Mouse (Mus musculus) mouse trophoblast stem cell (cell line): ENCODE data around the gene Kpna3.

ENCODE experiments used
- in situ Hi-C, 2 experiments: fragments of 300-500 bp; cut with MseI, MboI; formaldehyde crosslinking; loops; 2 replicates in 1 of 2; 3 replicates in 1 of 2; pipeline ENCODE4 v1.15.1; 2025

Gene Kpna3

DNA sequence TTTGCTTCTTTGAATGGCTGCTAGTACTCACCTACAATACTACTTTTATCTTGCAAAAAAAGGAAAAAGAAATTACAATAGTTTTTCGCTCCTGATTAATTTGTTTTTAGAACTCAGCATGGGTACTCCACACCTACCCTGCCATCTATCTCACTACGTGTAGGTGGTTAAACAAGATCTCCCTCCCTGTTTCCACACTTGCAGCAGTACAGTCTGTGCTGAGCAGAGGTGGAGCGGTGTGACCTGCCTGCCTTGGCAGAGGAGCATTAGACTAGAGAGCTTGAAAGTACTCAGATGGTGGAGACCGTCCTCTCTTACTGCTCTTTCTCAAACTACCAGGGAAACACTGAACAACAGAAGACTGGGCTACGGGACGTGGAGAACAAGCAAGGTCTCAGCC is 44.9 kb downstream of the Kpna3 start:
- in situ Hi-C loops, result no loop called here

DNA sequence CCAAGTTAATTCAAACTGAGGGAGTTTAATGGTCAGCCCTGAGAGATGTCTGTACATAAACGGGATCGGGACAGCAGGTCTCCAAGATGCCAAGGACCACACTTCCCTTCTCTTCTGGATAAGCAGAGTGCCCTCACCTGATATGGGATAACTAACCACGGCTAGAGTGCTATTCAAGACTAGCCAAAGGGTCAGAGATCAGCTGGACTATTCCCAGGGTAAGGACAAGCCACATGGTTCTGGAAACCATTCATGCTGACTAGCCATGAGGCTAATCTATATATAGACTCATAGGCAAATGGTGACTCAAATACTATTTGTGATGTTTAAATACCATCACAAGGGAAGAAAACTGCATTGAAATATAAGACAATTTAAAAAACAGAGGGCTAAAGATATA is 49.1 kb downstream of the Kpna3 start:
- in situ Hi-C loops, result no loop called here

DNA sequence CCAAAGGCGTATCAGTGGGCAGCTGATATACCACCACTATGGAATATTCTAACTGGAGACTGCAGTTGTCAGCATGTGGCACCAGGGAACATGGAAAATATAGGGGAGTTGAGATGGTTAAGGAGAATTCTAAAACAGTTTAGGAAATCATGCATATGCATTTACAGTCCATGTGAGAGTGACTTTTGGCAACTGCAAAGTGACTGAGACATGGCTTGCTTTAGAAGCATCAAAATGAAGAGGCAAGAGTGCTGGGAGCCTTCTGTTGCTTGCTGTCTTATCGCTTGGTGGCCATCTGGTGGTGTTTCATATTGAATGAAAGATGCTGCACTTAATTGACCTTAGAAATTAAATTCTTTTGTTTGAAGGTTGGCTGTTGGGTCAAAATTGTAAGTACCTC is 72.4 kb downstream of the Kpna3 start:
- in situ Hi-C loops, result no loop called here

DNA sequence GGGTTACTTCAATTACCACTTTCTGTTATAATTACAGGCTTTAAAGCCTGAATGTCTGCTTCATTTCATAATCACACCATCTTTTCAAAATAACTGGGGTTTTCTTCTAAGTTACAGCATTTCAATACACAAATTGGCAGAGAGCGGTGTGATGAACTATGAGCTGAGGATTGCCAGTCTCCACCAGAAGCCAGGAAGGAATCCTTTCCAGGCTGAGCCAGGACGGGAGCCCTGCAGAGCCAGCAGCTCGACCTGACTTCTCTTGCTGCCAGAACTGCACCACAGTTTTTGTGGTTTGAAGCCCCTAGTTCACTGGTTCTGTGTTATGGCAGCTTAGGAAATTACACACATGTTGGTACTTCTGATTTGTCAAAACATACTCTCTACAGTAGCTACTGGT is 75.0 kb downstream of the Kpna3 start:
- in situ Hi-C loops, result no loop called here

DNA sequence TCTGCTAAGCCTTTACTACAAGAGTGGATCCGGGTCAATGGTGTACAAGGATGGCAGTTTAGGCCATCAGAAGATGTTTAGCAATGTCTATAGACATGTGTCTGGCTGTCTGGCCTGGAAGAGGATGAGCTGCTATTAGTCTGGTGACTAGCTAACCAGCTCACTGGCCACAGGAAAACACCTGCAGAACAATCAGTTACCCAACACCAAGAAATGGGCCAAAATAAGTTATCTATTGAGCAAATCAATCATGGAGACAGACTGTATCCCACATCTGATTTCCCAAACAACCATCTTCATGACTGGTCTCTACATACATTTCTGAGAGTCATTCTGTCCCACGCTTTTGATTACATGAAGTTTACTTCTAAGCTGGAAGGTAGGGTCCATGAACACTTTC is 75.9 kb downstream of the Kpna3 start:
- in situ Hi-C loops, result no loop called here

DNA sequence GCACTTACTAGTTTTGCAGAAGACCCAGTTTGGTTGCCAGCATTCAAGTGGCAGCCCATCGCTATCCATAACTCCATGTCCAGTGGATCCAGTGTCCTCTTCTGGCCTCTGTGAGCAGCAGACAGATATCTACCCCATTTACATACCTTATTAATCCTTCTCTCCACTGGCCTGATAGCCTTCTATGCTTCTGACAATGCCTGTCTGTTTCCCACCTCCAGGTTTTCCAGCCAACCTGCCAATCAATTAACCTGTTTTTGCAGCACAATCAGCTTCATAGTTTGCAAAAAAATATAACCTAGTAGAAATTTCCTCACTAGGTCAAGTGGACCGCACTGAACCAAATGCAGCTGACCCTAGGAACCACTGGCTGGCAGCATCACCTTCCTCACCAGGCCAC is 77.4 kb downstream of the Kpna3 start:
- in situ Hi-C loops, result no loop called here

DNA sequence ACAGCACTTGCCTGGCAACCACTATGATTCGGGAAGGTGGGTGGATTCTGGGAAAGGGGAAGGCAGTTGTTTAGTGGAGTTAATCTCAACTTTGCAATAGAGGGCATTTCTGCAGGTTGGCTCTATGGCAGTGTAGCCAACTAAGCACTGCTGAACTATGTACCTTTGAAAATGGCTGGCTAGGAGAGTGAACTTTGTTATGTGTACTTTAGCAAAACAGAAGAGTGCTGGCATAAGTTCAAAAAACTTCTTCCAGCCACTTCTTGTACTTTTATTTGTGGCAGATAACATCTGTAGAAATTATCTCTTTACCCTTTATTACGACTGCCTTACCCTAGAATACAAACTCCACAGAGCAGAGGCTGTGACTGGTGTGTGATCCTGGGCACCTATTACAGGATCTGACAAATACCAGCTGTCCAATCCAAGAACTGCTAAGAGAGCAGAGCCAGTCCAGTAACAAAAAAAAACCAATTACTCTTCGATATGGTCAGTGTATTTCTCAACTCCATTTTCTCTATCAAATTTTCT is 78.6 kb downstream of the Kpna3 start:
- in situ Hi-C loops, result no loop called here

DNA sequence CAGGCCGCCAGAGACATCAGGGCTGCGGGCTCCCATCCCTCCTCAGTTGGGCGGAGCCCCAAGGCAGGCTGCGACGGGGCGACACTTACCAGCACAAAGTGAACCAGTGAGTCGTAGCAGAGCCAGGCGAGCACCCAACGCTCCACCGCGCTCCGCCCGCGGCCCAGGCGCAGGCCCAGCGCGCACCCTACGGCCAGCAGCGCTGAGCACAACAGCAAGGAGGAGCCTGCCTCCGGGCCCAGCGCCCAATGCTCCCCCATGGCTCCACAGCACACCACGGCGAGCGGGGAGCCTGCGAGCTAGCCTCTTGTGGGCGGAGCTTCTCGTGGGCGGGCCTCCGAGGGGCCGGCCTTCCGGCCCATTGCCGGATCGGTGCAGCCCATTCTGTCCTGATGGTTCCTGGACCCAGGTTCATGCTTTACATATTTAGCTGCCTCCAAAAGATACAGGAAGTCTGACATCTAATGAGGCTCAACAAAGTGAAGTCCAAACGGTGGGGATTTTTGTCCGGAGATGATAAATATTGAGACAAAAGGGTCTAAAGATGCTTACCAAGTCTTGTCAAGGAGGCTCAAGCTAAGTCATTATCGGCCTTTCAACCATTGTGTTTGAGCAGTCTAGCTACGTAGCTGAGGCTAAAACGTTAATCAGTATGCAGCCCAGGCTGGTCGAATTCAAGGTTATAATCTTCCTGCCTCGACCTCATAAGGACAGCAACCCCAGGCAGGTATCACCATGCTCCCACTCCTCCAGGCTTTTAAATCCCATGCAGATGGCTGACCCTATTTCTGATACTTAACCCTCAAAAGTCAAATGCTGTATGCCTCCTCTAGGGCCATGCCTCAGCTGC is 79.3 kb downstream of the Kpna3 start, which contains the start of gene Ebpl:
Gene Ebpl, minus strand, starts transcription at position 309 of the 850 bp plus-strand sequence.
- in situ Hi-C loops, result no loop called here

DNA sequence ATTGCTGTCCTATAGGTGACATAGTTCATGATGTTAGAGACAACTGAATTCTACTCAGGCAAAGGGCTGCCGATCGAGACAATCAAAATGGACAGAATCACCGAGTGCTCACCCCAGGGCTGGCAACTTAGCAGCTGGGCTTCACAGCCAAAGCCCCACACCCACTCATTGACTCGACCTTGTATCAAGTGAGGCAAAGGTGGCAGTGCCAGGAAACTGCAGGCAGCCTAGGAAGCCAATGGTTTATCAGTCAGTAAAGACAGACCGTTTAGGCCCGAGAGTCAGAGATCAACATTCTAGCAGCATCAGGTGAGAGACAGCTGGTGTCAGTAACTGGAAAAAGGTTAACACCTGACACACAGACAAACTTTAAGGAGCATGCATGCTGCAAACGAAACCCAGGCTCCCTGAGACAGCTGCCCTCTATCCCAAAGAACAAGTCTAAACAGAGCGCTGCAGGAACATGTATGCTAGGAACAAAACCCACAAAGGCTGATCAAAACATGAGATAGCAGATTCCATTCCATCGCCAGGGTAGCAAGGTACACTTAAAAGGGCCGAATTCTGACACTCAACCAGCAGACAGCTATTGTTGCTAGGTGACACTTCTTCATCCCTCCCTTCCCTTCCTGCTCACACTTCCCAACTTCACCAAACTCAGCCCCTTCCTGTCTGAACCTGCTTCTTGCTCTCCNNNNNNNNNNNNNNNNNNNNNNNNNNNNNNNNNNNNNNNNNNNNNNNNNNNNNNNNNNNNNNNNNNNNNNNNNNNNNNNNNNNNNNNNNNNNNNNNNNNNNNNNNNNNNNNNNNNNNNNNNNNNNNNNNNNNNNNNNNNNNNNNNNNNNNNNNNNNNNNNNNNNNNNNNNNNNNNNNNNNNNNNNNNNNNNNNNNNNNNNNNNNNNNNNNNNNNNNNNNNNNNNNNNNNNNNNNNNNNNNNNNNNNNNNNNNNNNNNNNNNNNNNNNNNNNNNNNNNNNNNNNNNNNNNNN is 85.1 kb downstream of the Kpna3 start:
- in situ Hi-C loops, result no loop called here

DNA sequence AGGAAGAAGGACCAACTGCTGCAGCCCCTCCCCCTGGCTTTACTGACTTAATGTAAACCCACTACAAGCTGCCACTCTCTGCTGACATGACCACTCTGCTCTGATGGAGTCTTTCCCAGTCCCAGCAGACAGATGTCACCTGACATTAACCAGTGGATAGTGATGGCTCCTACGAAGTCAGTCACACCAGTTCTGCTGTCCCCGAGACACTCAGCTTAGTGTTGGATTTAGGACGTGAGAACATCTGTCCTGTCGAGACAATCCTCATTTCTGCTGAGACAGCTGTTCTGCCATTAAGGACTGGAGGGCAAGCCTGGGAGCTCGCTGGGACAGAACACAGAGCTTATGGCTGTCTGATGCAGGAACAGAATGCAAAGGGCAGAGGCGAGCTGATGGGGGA is 88.9 kb downstream of the Kpna3 start:
- in situ Hi-C loops, result no loop called here

DNA sequence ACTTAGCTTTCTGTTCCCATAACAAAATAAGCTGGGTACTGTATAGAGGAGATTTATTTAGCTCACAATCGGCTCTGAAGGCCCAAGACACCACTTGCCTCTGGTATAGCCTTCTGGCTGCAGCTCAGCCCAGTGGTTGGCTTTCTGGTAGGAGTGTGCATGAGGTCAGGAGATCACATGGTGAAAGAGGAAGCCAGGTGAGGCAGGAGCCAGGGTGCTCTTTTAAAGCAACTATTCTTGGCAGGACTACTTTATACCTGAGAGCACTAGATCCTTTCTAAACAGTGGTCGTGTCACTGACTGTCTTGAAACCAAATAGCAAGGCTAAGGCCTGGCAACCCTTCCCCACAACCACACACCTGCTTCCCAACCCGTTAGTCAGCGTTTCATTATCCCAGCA is 89.8 kb downstream of the Kpna3 start:
- in situ Hi-C loops, result loop anchor here in 1 of 2 experiments (25.0 kb wide), 1 partner anchor 162 kb away; no protein-coding TSS in a partner anchor

DNA sequence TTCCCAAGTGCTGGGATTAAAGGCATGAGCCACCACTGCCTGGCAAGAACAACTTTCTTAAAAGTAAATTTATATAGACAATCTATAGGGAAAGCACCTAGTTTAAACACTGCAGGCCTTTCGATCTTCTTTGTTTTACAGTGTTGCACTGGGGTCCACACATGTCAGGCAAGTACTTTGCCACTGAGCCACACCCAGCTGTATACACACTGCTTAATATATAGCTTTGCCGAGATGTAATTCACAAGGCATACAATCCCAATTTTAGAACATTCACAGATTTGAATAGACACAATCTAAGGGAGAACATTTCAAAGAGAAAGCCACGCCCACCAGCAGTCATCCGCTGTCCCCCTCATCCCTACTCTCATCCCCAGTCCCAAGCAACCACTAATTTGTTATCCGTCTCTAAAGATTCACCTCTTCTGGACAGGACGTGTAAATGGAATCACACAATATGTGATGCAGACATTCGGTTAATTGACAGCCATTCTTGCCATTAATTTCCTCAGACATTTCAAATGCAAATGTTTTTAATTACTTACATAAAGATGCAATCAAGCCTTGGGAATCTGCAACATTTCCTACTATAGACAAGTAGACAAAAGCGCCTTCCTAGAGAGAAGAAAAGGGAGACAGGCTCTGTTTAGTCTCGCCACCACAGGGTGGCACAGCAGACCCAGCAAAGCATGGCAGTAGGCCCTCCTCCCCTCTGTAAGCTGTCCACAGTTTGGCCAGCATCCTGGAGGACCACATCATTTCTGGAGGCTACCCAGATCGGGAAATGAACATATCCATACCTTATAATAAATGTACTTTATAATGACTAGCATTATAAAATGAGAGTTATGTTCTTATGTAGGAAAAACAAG is 92.6 kb downstream of the Kpna3 start:
- in situ Hi-C loops, result loop anchor here in 1 of 2 experiments (25.0 kb wide), 1 partner anchor 165 kb away; no protein-coding TSS in a partner anchor

DNA sequence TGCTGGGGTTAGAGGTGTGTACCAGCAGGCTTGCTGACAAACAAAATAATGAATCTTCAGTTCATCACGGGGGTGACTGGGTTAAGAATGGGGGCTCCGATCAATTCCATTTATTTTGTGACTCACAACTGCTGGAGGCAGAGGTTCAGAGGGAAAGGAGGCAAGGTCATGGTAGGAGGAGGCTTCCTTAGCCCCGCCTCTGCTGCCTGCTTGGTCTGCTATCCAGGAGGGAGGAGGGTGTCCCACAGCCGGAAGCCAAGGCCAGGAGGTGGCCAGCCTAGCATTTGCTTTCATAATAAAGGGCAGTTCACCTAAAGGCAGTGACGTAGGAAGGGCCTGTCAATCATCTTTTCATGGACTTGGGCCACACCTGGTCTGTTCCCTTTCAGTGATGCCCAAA is 95.1 kb downstream of the Kpna3 start:
- in situ Hi-C loops, result loop anchor here in 1 of 2 experiments (25.0 kb wide), 1 partner anchor 168 kb away; no protein-coding TSS in a partner anchor

DNA sequence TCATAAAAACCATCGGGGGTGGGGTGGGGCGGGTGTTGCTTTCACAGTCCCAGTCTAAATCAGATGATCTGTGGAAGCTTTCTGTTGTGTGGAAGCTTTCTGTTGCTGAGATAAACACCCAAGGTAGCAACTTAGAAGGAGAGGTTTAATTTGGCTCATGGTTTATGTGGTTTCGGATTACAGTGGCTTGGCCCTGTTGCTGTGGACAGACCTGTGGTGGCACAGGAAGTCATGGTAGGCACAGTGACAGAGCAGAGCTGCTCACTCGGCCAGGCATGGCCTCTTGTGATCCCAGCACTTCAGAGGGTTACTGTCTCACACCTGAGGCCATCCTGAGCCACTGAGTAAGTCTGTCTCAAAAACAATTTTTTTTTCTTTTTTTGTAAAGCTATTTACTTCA is 100.3 kb downstream of the Kpna3 start:
- in situ Hi-C loops, result loop anchor here in 1 of 2 experiments (25.0 kb wide), 1 partner anchor 173 kb away; no protein-coding TSS in a partner anchor

DNA sequence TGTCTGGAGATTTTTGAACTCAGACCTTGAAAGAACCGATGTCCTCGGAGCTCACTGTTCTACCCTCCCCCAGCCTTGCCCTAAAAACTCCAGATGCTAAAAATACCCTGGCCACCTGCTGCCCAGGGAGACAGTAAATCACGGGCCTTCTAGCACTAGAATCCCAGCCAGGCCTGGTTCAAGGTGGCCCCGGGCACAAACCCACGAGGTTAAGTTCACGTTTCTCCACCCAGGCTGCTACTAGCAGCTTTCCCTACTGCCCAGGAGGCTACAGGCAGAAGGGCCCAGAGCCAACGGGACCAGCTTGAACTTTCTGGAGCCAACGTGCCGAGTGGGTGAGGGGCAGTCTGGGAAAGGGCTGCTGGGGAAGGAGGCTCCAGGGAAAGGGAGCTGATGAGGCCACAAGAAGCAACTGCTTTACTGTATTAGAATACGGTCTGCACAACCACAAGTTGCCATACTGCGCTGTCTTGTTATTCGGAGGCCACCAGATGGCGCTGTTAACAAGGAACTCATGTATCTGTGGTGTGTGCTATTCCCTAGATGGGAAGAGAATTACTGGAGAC is 108.6 kb downstream of the Kpna3 start:
- in situ Hi-C loops, result loop anchor here (5.0 to 25.0 kb wide), 2 partner anchors 166 to 181 kb away; no protein-coding TSS in a partner anchor

DNA sequence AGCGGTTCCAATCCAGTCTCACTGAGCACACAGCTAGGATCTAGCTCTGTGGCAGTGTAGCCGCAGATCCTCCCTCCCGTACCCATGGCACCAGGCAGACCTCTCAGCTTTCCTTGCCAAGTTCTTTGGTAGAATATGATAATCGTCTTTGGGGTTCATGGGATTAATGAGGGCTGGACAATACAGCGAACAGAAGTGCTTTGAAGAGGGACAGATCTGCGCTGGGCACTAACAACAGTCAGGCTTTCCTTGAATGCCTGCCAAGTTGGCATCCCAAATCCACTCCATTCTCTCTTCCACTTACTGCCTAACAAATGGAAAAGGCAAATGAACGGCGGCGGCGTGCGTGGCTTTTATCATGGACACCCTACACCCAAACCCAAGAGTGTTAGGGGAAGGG is 109.1 kb downstream of the Kpna3 start:
- in situ Hi-C loops, result loop anchor here (5.0 to 25.0 kb wide), 2 partner anchors 167 to 182 kb away; no protein-coding TSS in a partner anchor

DNA sequence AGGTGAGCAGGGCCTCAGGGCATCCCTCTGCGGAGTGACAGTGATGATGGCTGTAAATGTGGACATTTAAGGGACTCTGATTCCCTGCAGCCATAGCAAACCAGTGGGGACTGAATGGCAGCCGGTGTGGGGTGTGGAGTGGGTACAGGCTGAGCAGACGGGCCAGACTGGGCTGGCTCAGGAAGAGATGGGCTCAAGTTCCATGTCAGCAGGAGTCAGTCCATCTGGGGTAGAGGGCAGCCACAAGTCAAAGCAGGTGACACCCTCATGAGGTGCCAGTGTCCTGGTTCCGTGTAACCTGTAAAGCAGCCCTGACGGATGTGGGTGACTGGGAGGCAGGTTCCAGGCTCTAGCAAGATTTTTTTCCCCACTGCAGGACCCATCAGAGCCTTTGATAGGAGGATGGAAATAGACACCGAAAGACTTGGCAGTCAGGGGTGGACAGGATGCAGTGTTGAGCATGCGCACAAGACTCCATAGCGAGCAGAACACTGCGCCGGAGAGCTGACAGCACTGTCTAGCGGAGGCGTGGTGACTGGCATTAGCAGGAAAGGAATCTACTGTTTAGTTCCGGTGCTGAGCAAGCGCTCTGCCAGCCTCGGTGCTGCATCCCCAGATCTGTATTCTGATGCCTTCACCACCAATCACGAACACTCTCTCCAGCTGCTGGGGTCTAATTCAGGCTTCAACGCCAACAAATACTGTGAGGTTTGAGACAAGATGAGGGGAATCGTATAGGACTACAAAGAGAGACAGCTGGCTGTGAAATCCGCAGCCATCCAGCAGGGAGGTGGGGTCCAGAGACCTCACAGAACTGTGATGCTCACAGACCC is 111.8 kb downstream of the Kpna3 start:
- in situ Hi-C loops, result loop anchor here in 1 of 2 experiments (25.0 kb wide), 1 partner anchor 184 kb away; no protein-coding TSS in a partner anchor

DNA sequence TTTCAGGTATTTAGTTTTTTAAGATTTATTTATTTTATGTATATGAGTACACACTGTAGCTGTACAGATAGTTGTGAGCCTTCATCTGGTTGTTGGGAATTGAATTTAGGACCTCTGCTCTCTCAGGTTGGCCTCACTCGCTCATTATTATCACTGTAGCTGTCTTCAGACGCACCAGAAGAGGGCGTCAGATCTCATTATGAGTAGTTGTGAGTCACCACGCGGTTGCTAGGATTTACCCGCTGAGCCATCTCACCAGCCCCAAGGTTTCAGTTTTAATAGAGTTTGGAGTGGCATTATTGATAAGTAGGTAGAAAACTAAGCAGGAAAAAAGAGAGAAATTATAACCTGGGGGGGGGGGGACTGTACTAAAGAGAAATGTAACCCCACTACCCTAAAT is 112.7 kb downstream of the Kpna3 start:
- in situ Hi-C loops, result loop anchor here in 1 of 2 experiments (25.0 kb wide), 1 partner anchor 185 kb away; no protein-coding TSS in a partner anchor

DNA sequence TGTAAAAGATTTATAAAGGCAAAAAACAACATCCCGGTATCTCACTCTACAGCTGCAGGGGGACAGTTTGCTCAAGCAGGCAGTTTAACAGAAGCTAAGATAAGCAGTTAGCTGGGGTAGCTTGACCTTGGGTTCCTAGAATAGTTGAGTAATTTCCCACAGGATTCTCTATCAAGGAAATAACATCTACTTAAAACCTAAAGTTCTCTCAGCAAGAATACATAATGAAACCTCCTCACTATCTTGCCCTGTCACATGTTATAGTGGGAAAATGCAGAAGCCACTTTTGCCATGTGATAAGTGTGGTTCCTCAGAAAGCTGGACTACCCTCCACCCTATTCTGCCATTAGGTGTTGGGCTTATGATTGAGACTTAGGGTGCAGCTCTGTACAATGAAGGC is 116.9 kb downstream of the Kpna3 start:
- in situ Hi-C loops, result no loop called here
